Mouse (Mus musculus): ENCODE data around the gene Hsd17b7. TPM values are rescaled to one million over a fixed set of nuclear protein-coding genes. Genes with fewer than 3 reads are reported as not detected.

Gene Hsd17b7
- polyA plus RNA-seq (2017; shearing (Covaris generic)), result 11.5 TPM

DNA sequence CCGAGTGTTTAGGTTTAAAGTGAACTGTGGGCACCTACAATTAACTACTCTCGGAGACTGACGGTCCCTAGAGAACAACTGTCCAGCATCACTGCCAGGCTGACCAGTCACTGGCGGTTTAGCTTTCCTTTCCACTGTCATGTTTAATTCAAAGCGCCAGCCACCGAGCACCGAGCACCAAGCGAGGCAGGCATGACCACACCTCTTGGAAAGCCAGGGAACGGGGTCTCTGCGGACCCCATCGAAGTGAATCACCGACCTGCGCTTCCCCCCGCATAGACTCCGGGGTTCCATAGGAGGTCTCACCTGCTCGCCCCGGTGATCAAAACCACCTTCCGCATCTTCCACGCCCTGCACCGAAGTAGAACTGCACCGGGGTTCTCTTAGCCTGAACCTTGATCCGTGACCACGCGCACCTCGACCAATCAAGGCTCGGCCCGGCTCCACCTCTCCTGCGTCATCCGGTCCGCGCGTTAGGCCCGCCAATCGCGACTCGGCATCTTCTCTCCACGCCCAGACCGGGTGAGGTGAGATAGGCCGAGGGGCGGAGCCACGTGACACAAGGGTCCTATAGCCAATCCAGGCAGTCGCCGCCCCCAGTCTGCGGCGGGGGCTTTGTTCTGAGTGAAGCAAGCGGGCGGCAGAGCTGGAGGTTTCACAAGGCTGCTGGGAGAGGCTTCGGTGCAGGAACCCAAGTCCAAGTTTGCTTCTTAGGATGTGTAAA, at the start of gene Hsd17b7:
Gene Hsd17b7, minus strand, starts transcription at position 450 of the 724 bp plus-strand sequence.

DNA sequence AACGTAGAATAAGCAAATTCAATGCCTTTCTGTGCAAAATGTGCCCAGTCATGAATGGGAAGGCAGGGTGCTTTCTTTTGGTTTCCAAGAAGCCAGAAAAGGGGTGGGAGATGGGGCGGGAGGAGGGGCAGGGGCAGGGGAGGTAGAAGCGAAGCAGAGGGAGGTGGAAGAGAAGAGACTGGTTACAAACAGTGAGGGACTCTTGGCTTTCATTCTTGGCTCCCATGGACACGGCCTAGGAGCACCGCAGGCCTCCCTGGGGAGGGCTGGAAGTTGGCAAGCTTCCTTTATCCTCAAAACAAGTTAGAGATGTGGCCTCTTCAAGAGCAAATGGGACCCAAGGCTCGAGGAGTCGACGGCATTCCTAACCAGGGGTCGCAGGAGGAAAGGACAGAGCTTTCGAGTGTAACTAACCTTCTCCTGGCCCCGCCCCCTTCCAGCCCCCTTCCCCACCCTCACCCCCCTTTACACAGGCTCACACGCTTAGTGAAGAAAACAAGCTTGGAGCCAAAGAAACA, 40.5 kb downstream of the Hsd17b7 start, which contains the start of gene Ccdc190:
Gene Ccdc190, plus strand, starts transcription at position 195 of the 518 bp plus-strand sequence.

Other genes starting within 250 kb of the Hsd17b7 start
- gene Rgs4, start 221.6 kb downstream of the Hsd17b7 start, polyA plus RNA-seq (2017; shearing (Covaris generic)), result not detected
- gene Ccdc190, start 40.6 kb downstream of the Hsd17b7 start, polyA plus RNA-seq (2017; shearing (Covaris generic)), result not detected
- not detected for gene Ddr2, start 141.5 kb upstream of the Hsd17b7 start, polyA plus RNA-seq (2017; shearing (Covaris generic))
- gene Uap1, start 205.7 kb upstream of the Hsd17b7 start, polyA plus RNA-seq (2017; shearing (Covaris generic)), result 11.6 TPM
- gene Uhmk1, start 246.2 kb upstream of the Hsd17b7 start, polyA plus RNA-seq (2017; shearing (Covaris generic)), result 5.7 TPM